Mouse (Mus musculus): ENCODE measurements around the gene Cnot8.
A peak's percentile ranks its signal among the peaks of the same experiment; 100 is the strongest.

Gene Cnot8

GRCm38 (mm10) chr11:58103344-58103653 lies 654 bp upstream of the Cnot8 start:
- no peak for DNase-seq (ENCODE audit: low read depth, low spot score)

DNA sequence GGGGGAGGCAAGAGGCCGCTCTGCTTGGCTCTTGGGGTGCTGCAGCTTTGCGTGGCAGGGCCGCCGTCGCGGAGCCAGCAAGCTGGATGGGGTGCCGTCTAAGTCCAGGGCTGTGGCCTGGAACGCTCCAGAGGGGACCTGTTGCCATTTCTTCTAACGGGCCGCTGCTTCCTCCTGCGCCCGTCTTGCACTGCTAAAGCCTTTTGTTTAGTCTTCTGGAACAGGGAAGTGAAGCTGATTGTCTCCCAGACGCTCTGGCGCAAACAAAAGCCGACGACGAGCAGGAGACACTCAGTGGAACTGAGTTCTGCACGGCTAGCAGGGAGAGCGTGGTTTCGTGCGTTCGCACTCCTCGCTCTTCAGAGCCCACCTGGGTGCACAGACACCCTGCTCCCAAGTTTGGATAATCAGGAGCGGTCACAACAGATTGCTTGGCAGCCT lies 418 bp downstream of the Cnot8 start:
- DNase-seq (ENCODE audit: low read depth, low spot score), result no peak

GRCm38 (mm10) chr11:58107009-58107408 lies 3.1 kb downstream of the Cnot8 start:
- DNase-seq (ENCODE audit: low read depth, low spot score), result no peak

DNA sequence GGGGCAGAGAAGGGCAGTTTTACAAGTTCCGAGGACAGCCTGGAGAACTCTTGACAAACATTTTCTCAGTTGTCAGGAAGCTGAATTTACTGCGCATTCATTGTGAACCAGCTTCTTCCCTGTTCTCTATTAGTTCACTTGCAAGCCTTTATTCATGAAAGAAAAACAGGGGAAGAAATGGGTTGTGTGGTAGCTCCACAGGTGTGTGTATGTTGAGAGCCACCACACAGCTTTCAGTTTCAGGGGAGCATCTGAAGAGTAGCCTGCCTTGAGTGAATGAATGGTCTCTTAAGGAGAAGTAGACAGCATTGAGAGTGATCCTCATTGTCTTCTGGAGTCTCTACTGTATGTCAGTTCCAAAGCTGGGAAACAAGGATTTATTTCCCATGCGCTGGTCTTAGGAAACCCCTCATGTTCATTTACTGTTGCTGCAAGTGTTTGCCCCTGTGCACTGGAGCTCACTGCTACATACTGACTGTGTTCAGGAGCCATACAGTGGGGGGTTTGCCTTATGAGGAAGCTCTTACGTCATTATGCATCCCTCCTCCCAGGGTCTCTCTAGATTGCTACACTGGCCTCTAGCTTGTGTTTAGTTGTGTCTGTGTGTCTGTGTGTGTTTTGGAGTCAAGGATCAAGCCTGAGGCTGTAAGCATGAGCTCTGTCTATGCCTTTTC lies 3.8 kb downstream of the Cnot8 start:
- no peak for DNase-seq (ENCODE audit: low read depth, low spot score)

DNA sequence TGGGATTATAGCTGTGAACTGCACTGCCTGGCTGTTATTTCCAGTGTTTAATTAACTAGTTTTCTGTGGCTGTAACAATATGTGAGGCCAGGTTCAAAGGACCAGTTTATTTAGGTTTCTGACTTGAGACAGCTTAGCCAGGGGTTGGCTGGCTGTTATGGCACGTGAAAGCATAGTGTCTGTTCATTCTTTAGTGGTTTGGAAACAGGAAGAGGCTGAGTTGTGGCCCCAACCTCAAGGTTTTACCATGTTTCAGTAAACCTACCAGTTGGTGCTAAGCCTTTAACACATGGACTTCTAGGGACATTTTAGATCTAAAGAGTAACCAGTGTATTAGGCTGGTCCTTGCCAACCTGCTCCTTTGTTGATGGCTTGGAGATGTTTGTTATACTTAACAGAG lies 12.6 kb downstream of the Cnot8 start:
- no peak for DNase-seq (ENCODE audit: low read depth, low spot score)

GRCm38 (mm10) chr11:58117044-58117652 lies 13.2 kb downstream of the Cnot8 start:
- DNase-seq (ENCODE audit: low read depth, low spot score), result no peak

DNA sequence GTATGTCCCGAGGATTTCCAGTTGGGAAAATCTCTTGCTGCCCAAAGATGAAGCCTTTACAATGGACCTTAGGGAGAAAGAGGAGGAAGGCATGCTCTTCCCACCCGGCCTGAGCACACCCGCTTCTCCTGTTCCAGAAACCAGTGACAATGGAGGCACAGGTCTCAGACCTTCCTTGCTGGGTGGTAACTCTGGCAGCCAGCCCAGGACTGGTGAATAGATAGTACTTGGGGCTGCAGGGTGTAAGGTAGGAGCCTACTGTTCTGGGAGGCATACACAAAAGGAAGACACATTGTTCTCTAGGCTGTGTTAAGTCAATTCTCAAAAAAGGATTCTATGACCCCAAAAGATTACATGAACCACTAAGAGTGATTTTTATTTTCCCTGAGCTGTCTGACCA lies 16.7 kb downstream of the Cnot8 start:
- no peak for DNase-seq (ENCODE audit: low read depth, low spot score)

- DNase-seq (ENCODE audit: low read depth, low spot score), result no peak
Observed at GRCm38 (mm10) chr11:58121351-58121750, 17.4 kb downstream of the Cnot8 start.

GRCm38 (mm10) chr11:58123711-58124110 lies 19.8 kb downstream of the Cnot8 start:
- no peak for DNase-seq (ENCODE audit: low read depth, low spot score)

- no peak for DNase-seq (ENCODE audit: low read depth, low spot score)
Observed at GRCm38 (mm10) chr11:58125021-58125420, 21.1 kb downstream of the Cnot8 start.

GRCm38 (mm10) chr11:58126397-58127160 lies 22.6 kb downstream of the Cnot8 start:
- DNase-seq (ENCODE audit: low read depth, low spot score), result peak; percentile 24

- DNase-seq (ENCODE audit: low read depth, low spot score), result no peak
Observed at GRCm38 (mm10) chr11:58127544-58127943, 23.6 kb downstream of the Cnot8 start.

DNA sequence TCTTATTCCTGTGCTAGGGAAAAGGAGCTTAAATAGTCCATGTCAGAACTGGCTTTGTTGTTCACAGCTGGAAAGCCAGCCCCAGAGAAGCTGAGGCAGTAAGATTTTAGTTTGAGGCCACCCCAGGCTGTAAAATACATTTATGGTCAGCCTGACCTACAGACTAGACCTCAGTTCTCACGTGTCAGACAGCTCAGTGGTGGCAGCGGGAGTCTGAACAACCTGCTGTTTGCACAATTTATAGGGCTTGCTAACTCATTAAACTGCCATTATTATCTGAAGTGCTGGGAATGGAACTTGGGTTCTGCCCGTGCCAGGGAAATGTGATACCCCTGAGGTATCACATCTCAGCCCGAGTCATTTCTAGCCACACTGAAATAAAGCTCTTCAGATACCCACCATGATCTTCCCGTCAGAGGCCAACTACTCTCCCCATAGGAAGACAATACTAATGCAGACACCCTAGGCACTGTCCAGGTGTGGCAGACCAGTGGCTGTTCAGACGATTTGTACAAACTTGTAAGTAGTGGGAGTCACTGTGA lies 25.4 kb downstream of the Cnot8 start:
- no peak for DNase-seq (ENCODE audit: low read depth, low spot score)

GRCm38 (mm10) chr11:58132026-58132425 lies 28.1 kb downstream of the Cnot8 start:
- DNase-seq (ENCODE audit: low read depth, low spot score), result peak; percentile 66

DNA sequence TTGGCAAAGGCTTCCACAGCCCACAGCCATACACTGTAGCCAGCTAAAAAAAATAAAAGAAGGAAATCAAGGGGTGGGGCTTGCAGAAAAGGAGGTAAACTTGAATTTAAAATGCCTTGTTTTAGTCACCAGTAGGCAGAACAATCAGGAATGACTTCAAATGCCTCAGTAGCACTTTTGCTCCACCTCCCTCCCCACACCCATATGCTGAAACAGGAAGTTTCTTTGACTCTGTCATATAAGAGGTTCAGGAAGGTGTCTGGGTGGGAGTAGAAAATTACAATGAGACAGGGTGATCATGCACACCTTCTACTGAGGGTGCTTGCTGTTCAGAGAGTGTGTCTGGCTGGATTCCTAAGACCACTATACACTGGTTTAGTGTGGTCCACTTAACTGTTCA lies 30.9 kb downstream of the Cnot8 start:
- peak; percentile 44 for DNase-seq (ENCODE audit: low read depth, low spot score)

- no peak for DNase-seq (ENCODE audit: low read depth, low spot score)
Observed at GRCm38 (mm10) chr11:58135296-58135695, 31.3 kb downstream of the Cnot8 start.

DNA sequence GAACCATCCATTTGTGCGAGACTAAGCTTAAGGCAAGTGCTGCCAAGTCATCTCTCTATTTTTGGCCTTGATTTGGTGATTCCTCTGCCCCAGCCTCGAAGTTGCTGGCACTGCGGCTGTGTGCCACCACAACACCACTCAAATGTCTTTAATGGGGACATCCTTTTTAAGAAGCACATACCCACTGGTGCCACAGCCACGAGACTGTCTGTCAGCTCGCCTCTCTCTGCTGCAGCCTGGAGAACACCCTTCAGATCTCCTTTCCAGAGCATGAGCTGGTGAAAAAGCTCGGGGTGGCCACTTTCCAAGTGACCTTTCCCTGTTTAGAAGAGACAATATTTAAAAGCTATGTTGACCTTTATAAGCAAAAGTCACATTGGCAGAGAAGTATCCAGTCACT lies 32.7 kb downstream of the Cnot8 start:
- DNase-seq (ENCODE audit: low read depth, low spot score), result no peak

DNA sequence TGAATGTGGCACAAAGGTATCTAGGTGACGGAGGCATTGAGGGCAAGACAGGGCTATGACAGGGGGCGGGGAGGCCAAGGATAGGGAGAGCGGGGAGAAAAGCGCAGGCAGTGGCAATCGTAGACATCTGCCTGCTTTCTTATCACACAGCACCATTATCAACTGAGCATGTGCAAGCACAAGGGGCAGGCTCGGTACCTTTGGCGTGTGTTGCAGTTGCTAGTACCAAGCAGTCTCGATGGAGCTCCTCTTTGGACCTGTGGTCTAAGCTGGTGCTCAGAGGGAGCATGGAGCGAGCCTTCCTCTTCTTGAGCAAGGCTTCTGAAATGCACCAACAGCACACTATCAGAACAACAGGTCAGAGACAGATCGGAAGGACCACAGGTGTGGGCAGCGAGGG lies 34.9 kb downstream of the Cnot8 start:
- DNase-seq (ENCODE audit: low read depth, low spot score), result no peak

GRCm38 (mm10) chr11:58139466-58139865 lies 35.5 kb downstream of the Cnot8 start:
- peak; percentile 44 for DNase-seq (ENCODE audit: low read depth, low spot score)

- DNase-seq (ENCODE audit: low read depth, low spot score), result no peak
Observed at GRCm38 (mm10) chr11:58143704-58144426, 39.9 kb downstream of the Cnot8 start.

DNA sequence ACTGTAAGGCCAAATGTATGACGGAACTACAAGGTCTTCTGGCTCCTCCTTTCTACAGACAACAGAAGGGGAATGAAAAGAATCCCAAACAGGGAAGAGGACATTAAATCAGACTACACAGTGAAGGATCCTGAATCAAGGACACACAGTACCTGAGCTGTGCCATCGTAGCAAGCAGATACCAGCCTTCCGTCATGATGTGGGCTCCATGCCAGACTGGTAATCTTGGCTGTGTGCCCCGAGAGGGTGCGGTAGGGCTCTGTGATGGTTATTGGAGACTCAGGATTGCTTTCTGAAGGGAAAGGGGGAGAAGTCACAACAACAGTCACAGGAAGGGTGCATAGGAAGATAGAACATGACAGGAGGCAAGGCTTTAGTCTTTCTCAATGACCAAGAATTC lies 42.3 kb downstream of the Cnot8 start:
- DNase-seq (ENCODE audit: low read depth, low spot score), result no peak

DNA sequence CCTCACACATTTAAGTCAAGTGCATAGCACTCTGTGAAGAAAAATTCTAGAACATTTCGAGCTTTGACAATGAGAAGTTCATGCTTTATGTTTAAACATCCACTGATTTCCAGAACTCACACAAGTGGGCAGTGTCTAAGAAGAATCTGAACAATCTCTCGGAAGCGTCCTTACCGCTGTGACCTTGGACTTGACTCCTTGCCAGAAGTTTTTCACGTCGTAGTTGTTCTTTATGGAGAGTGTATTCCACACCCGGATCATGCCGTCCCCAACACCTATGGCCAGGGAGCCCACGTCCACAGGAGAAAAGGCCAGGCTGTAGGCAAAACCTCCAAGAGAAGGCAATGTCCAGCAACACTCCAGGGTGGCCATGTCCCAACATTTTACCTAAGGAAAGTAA lies 51.5 kb downstream of the Cnot8 start:
- no peak for DNase-seq (ENCODE audit: low read depth, low spot score)
